Mouse (Mus musculus): ENCODE measurements around the gene Hspb8.

DNA sequence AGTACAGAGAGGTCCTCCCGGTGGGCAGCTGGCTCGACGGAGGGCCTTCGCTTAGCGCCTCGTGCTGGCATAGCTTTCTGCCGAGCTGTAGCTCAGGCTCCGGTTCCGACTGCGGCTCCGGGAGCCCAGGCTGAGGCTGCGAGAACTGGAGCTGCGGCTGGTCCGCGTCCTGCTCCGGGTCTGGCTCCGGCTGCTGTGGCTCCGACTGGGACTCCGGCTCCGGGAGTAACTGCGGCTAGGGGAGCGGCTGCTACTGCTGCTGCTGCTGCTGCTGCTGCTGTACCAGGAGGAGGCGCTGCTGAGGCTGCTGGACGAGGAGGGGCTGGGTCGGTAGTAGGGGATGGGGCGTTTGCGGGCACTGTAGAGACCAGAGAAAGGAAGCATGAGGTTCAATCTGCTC, 21.9 kb upstream of the Hspb8 start:
- TF ChIP-seq CTCF (IDR thresholded peaks at IDR 0.05; ENCODE audit: low read depth, low read length): peak; percentile 81
- no peak for TF ChIP-seq POLR2A (IDR thresholded peaks at IDR 0.05; ENCODE audit: insufficient read depth, low read length)
